Mouse (Mus musculus) thymus, adult 2 months (tissue): Measurements from ENCODE around the gene Osbpl9.

ENCODE experiments used
- CTCF ChIP-seq: fragments of 200-500 bp; IDR thresholded peaks from 2 replicates; pipeline ENCODE4 v1.5.1; 2012; ENCODE audit warnings: mild to moderate bottlenecking, control low read depth, low read length, moderate library complexity, borderline replicate concordance; ENCODE audit not compliant: control insufficient read depth, poor library complexity, insufficient read depth; ENCODE audit errors: extremely low read depth
- POLR2A ChIP-seq: fragments of 200-500 bp; IDR thresholded peaks from 2 replicates; pipeline ENCODE4 v1.6.1; 2012; ENCODE audit warnings: mild to moderate bottlenecking, low read length, control low read depth, moderate library complexity; ENCODE audit not compliant: control insufficient read depth, poor library complexity, insufficient read depth; ENCODE audit errors: extremely low read depth

DNA sequence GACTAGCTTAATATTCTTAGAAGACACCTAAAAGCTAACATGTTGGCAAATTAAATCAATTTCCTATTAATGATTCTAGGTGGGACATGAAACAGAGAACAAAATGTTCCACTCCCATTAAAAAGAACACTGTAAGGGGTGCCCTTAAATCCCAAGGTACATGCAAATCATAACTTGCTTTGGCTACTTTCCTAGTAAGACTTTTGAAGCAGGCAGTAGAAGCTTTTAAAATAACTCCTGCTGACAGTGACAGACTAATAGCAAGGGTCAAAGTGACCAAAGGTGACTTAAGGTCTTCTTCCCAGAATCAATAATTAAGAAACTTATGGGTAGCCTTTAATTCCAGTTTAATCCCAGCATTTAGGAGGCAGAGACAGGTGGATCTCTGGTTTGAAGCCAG lies 95.5 kb downstream of the Osbpl9 start:
- TF ChIP-seq POLR2A (no peak), CTCF (no peak)
